Mouse (Mus musculus): ENCODE results near the gene Sinhcaf. TPM values are rescaled to one million over a fixed set of nuclear protein-coding genes. Genes with fewer than 3 reads are reported as not detected.
"Not testable (repeated sequence)": the region's sequence is repeated elsewhere in the genome, so short reads cannot be mapped to it uniquely, and the experiment has no call there.

Gene Sinhcaf
- polyA plus RNA-seq, 1 experiment from 2014 or later: 27.6 TPM

- no peak for TF ChIP-seq EP300 (optimal IDR thresholded peaks at IDR 0.05)
- Histone ChIP-seq H3K27ac (replicated peaks) (no peak overlapping the region), H3K9ac (ENCODE audit: low read length) (no peak overlapping the region), H3K4me1 (replicated peaks; ENCODE audit: control insufficient read depth, insufficient read depth) (no peaks in the 10 kb centered on the region), H3K4me3 (ENCODE audit: low read depth, low read length) (no peak overlapping the region), H3K4me2 (replicated peaks; ENCODE audit: low read depth) (no peak overlapping the region), H3K9me3 (ENCODE audit: control insufficient read depth, low read length) (no peaks in the 10 kb centered on the region), H3K27me3 (ENCODE audit: control insufficient read depth, insufficient read depth, low read length) (no peaks in the 10 kb centered on the region), H3K36me3 (ENCODE audit: control insufficient read depth, insufficient read depth, low read length) (no peaks in the 10 kb centered on the region)
- ATAC-seq (ENCODE audit: low FRiP score, low TSS enrichment) (no peak), DNase-seq (ENCODE audit: low spot score) (no peak)
Measured at GRCm38 (mm10) chr6:148918841-148919398, 27.3 kb downstream of the Sinhcaf start.

GRCm38 (mm10) chr6:148917672-148918071 is 28.6 kb downstream of the Sinhcaf start:
- H3K27me3 ChIP-seq (ENCODE audit: control insufficient read depth, insufficient read depth, low read length): no peaks in the 10 kb centered on the region
- H3K4me2 ChIP-seq (replicated peaks; ENCODE audit: low read depth): no peak overlapping the region
- no peak overlapping the region for H3K27ac ChIP-seq (replicated peaks)
- no peaks in the 10 kb centered on the region for H3K36me3 ChIP-seq (ENCODE audit: control insufficient read depth, insufficient read depth, low read length)
- no peak overlapping the region for H3K9ac ChIP-seq (ENCODE audit: low read length)
- DNase-seq (ENCODE audit: low spot score) (no peak), ATAC-seq (ENCODE audit: low FRiP score, low TSS enrichment) (no peak)
- 33% methylated on average over 1 of the region's 1 CpGs for WGBS
- H3K4me3 ChIP-seq (ENCODE audit: low read depth, low read length): no peak overlapping the region
- H3K4me1 ChIP-seq (replicated peaks; ENCODE audit: control insufficient read depth, insufficient read depth): no peaks in the 10 kb centered on the region
- H3K9me3 ChIP-seq (ENCODE audit: control insufficient read depth, low read length): no peaks in the 10 kb centered on the region
- no peak for TF ChIP-seq EP300 (optimal IDR thresholded peaks at IDR 0.05)
- TF ChIP-seq CTCF (IDR thresholded peaks at IDR 0.05; ENCODE audit: low read depth): no peak

- no peak overlapping the region for H3K9ac ChIP-seq (ENCODE audit: low read length)
- H3K36me3 ChIP-seq (ENCODE audit: control insufficient read depth, insufficient read depth, low read length): no peaks in the 10 kb centered on the region
- no peak for TF ChIP-seq EP300 (optimal IDR thresholded peaks at IDR 0.05)
- TF ChIP-seq CTCF (IDR thresholded peaks at IDR 0.05; ENCODE audit: low read depth): peak; percentile 72
- WGBS: 35% methylated on average over 3 of the region's 3 CpGs
- no peak overlapping the region for H3K4me3 ChIP-seq (ENCODE audit: low read depth, low read length)
- H3K27ac ChIP-seq (replicated peaks): no peak overlapping the region
- no peaks in the 10 kb centered on the region for H3K9me3 ChIP-seq (ENCODE audit: control insufficient read depth, low read length)
- H3K4me1 ChIP-seq (replicated peaks; ENCODE audit: control insufficient read depth, insufficient read depth): no peaks in the 10 kb centered on the region
- ATAC-seq (ENCODE audit: low FRiP score, low TSS enrichment) (no peak), DNase-seq (ENCODE audit: low spot score) (peak; percentile 53)
- no peaks in the 10 kb centered on the region for H3K27me3 ChIP-seq (ENCODE audit: control insufficient read depth, insufficient read depth, low read length)
- H3K4me2 ChIP-seq (replicated peaks; ENCODE audit: low read depth): no peak overlapping the region
Measured at GRCm38 (mm10) chr6:148916817-148917216, 29.4 kb downstream of the Sinhcaf start.

GRCm38 (mm10) chr6:148913938-148914337 is 32.3 kb downstream of the Sinhcaf start:
- TF ChIP-seq CTCF (IDR thresholded peaks at IDR 0.05; ENCODE audit: low read depth) (peak; percentile 90), EP300 (optimal IDR thresholded peaks at IDR 0.05) (no peak)
- ATAC-seq (ENCODE audit: low FRiP score, low TSS enrichment): peak; percentile 66
- 6% methylated on average over 2 of the region's 2 CpGs for WGBS
- H3K9me3 ChIP-seq (ENCODE audit: control insufficient read depth, low read length): no peaks in the 10 kb centered on the region
- H3K4me3 ChIP-seq (ENCODE audit: low read depth, low read length): no peak overlapping the region
- no peaks in the 10 kb centered on the region for H3K36me3 ChIP-seq (ENCODE audit: control insufficient read depth, insufficient read depth, low read length)
- no peak overlapping the region for H3K9ac ChIP-seq (ENCODE audit: low read length)
- H3K27ac ChIP-seq (replicated peaks): no peak overlapping the region
- no peaks in the 10 kb centered on the region for H3K27me3 ChIP-seq (ENCODE audit: control insufficient read depth, insufficient read depth, low read length)
- H3K4me2 ChIP-seq (replicated peaks; ENCODE audit: low read depth): no peak overlapping the region
- no peaks in the 10 kb centered on the region for H3K4me1 ChIP-seq (replicated peaks; ENCODE audit: control insufficient read depth, insufficient read depth)
- DNase-seq (ENCODE audit: low spot score): peak; percentile 56

GRCm38 (mm10) chr6:148911906-148912305 is 34.4 kb downstream of the Sinhcaf start:
- not testable (repeated sequence) for DNase-seq (ENCODE audit: low spot score); H3K4me3 ChIP-seq (ENCODE audit: low read depth, low read length); H3K4me2 ChIP-seq (replicated peaks; ENCODE audit: low read depth); H3K36me3 ChIP-seq (ENCODE audit: control insufficient read depth, insufficient read depth, low read length); H3K27me3 ChIP-seq (ENCODE audit: control insufficient read depth, insufficient read depth, low read length); H3K9me3 ChIP-seq (ENCODE audit: control insufficient read depth, low read length); H3K9ac ChIP-seq (ENCODE audit: low read length); ATAC-seq (ENCODE audit: low FRiP score, low TSS enrichment); H3K4me1 ChIP-seq (replicated peaks; ENCODE audit: control insufficient read depth, insufficient read depth); H3K27ac ChIP-seq (replicated peaks)
- 84% methylated on average over 8 of the region's 8 CpGs for WGBS

- Histone ChIP-seq H3K4me1 (replicated peaks; ENCODE audit: control insufficient read depth, insufficient read depth) (no peaks in the 10 kb centered on the region), H3K9me3 (ENCODE audit: control insufficient read depth, low read length) (no peaks in the 10 kb centered on the region), H3K4me3 (ENCODE audit: low read depth, low read length) (no peak overlapping the region), H3K27ac (replicated peaks) (no peak overlapping the region), H3K4me2 (replicated peaks; ENCODE audit: low read depth) (no peak overlapping the region), H3K9ac (ENCODE audit: low read length) (no peak overlapping the region), H3K36me3 (ENCODE audit: control insufficient read depth, insufficient read depth, low read length) (no peaks in the 10 kb centered on the region), H3K27me3 (ENCODE audit: control insufficient read depth, insufficient read depth, low read length) (no peaks in the 10 kb centered on the region)
- DNase-seq (ENCODE audit: low spot score) (no peak), ATAC-seq (ENCODE audit: low FRiP score, low TSS enrichment) (no peak)
- no peak for TF ChIP-seq EP300 (optimal IDR thresholded peaks at IDR 0.05)
- no peak for TF ChIP-seq CTCF (IDR thresholded peaks at IDR 0.05; ENCODE audit: low read depth)
- WGBS: 81% methylated on average over 9 of the region's 9 CpGs
Measured at GRCm38 (mm10) chr6:148906958-148907357, 39.3 kb downstream of the Sinhcaf start.

Data from stomach, postnatal 0 days (tissue).